Mouse (Mus musculus): Measurements from ENCODE around the gene Ksr1. TPM values are rescaled to one million over a fixed set of nuclear protein-coding genes. Genes with fewer than 3 reads are reported as not detected.

Gene Ksr1
- total and polyA plus RNA-seq, 2 experiments, result 0.65 to 1.5 TPM

DNA sequence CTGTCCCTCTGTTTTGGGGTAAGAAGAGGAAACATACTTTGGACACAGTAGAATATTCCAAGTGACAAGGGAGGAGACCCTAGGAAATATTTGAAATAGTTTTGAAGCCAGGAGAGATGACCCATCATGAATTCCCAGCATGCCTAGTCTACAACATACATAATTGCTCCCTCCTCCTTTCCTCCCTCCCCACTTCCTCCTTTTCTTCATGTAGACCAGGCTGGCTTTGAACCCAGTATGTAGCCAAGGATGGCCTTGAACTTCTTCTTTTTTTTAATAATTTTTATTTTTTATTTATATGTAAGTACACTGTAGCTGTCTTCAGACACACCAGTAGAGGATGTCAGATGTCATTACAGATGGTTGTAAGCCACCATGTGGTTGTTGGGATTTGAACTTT, 160.7 kb downstream of the Ksr1 start:
- no peak for TF ChIP-seq POLR2A (IDR thresholded peaks at IDR 0.05; ENCODE audit: extremely low read depth, insufficient read depth, low read length)
- TF ChIP-seq CTCF (IDR thresholded peaks at IDR 0.05; ENCODE audit: low read depth, low read length), result no peak
- Histone ChIP-seq H3K4me1 (ENCODE audit: control insufficient read depth, insufficient read depth, low read length) (peaks cover 12% of the 10 kb centered on the region), H3K27ac (replicated peaks; ENCODE audit: insufficient read depth, low read depth, low read length) (no peak overlapping the region), H3K36me3 (ENCODE audit: control insufficient read depth, insufficient read depth, low read length) (no peaks in the 10 kb centered on the region), H3K4me3 (ENCODE audit: insufficient read depth, low read depth, low read length) (no peak overlapping the region), H3K9ac (ENCODE audit: low read depth, low read length) (no peak overlapping the region), H3K79me2 (ENCODE audit: control insufficient read depth, insufficient read depth, low read length) (peaks cover 17% of the 10 kb centered on the region; the same call in 1 of the 2 replicates), H3K27me3 (ENCODE audit: control insufficient read depth, insufficient read depth, low read length) (no peaks in the 10 kb centered on the region)
- no peak for DNase-seq (ENCODE audit: extremely low read depth, low read depth, low spot score)

DNA sequence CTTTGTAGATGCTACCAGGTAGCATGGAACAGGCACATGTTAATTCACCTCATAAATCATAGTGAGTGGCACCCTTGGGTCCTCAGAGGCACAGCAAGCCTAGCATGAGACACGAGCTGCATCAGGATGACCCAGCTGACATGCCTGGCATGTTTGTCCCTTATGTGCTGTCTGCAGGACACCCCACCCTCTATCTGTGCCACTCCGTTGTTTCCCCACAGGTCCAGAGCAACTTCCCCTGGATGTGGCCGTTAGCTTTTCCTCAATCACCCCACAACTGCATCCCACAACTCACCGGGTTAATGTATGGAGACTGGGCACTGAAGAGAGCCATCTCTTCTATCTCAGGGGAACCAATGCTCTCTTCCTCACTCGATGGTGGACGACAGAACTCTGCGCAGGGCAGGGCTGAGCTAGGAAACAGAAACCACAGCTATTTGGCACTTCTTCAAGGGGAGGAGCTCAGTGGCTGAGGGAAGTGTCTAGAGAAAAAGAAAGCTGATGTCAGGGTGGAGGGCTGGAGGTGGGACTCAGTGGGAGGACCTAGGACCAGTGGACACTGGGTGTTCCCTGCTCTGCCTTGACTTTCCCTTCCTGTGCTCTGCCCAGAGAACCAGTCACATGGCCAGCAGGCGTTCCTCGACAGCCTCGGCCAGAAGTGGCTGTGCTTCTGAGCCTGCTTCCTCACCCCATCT, 161.6 kb downstream of the Ksr1 start, which contains the start of gene Lgals9:
Lgals9 (minus strand) TSS at position 464 of the 695 bp plus-strand sequence.
- no peaks in the 10 kb centered on the region for H3K36me3 ChIP-seq (ENCODE audit: control insufficient read depth, insufficient read depth, low read length)
- peak within 1 kb of the TSS; percentile 69 for H3K4me3 ChIP-seq (ENCODE audit: insufficient read depth, low read depth, low read length)
- peaks cover 14% of the 10 kb centered on the region for H3K4me1 ChIP-seq (ENCODE audit: control insufficient read depth, insufficient read depth, low read length)
- WGBS, result 2% methylated on average over 10 of the region's 10 CpGs
- peak within 1 kb of the TSS; percentile 74 for H3K9ac ChIP-seq (ENCODE audit: low read depth, low read length)
- TF ChIP-seq POLR2A (IDR thresholded peaks at IDR 0.05; ENCODE audit: extremely low read depth, insufficient read depth, low read length), result peak; percentile 92; the same call in 1 of the 2 replicates
- no peak for TF ChIP-seq CTCF (IDR thresholded peaks at IDR 0.05; ENCODE audit: low read depth, low read length)
- peaks cover 21% of the 10 kb centered on the region; the same call in 1 of the 2 replicates for H3K79me2 ChIP-seq (ENCODE audit: control insufficient read depth, insufficient read depth, low read length)
- peak within 1 kb of the TSS; percentile 90 for H3K27ac ChIP-seq (replicated peaks; ENCODE audit: insufficient read depth, low read depth, low read length)
- no peaks in the 10 kb centered on the region for H3K27me3 ChIP-seq (ENCODE audit: control insufficient read depth, insufficient read depth, low read length)
- peak; percentile 98 for DNase-seq (ENCODE audit: extremely low read depth, low read depth, low spot score)

GRCm38 (mm10) chr11:78983539-78983938, 162.7 kb downstream of the Ksr1 start:
- Histone ChIP-seq H3K79me2 (ENCODE audit: control insufficient read depth, insufficient read depth, low read length) (peaks cover 24% of the 10 kb centered on the region; the same call in 1 of the 2 replicates), H3K27me3 (ENCODE audit: control insufficient read depth, insufficient read depth, low read length) (no peaks in the 10 kb centered on the region), H3K36me3 (ENCODE audit: control insufficient read depth, insufficient read depth, low read length) (no peaks in the 10 kb centered on the region), H3K4me1 (ENCODE audit: control insufficient read depth, insufficient read depth, low read length) (peaks cover 15% of the 10 kb centered on the region), H3K4me3 (ENCODE audit: insufficient read depth, low read depth, low read length) (peak overlapping the region; percentile 69), H3K27ac (replicated peaks; ENCODE audit: insufficient read depth, low read depth, low read length) (peak overlapping the region; percentile 90), H3K9ac (ENCODE audit: low read depth, low read length) (peak overlapping the region; percentile 74)
- WGBS, result 11% methylated on average over 7 of the region's 7 CpGs
- DNase-seq (ENCODE audit: extremely low read depth, low read depth, low spot score), result no peak
- TF ChIP-seq CTCF (IDR thresholded peaks at IDR 0.05; ENCODE audit: low read depth, low read length) (no peak), POLR2A (IDR thresholded peaks at IDR 0.05; ENCODE audit: extremely low read depth, insufficient read depth, low read length) (no peak)

- 5% methylated on average over 12 of the region's 12 CpGs for WGBS
- TF ChIP-seq CTCF (IDR thresholded peaks at IDR 0.05; ENCODE audit: low read depth, low read length), result no peak
- TF ChIP-seq POLR2A (IDR thresholded peaks at IDR 0.05; ENCODE audit: extremely low read depth, insufficient read depth, low read length), result no peak
- DNase-seq (ENCODE audit: extremely low read depth, low read depth, low spot score), result peak; percentile 96
- Histone ChIP-seq H3K27ac (replicated peaks; ENCODE audit: insufficient read depth, low read depth, low read length) (peak overlapping the region; percentile 90), H3K27me3 (ENCODE audit: control insufficient read depth, insufficient read depth, low read length) (no peaks in the 10 kb centered on the region), H3K4me1 (ENCODE audit: control insufficient read depth, insufficient read depth, low read length) (peaks cover 21% of the 10 kb centered on the region), H3K79me2 (ENCODE audit: control insufficient read depth, insufficient read depth, low read length) (peaks cover 31% of the 10 kb centered on the region; the same call in 1 of the 2 replicates), H3K36me3 (ENCODE audit: control insufficient read depth, insufficient read depth, low read length) (peaks cover under 1% of the 10 kb centered on the region), H3K4me3 (ENCODE audit: insufficient read depth, low read depth, low read length) (peak overlapping the region; percentile 36), H3K9ac (ENCODE audit: low read depth, low read length) (peak overlapping the region; percentile 71)
Observed at GRCm38 (mm10) chr11:78982513-78983291, 163.5 kb downstream of the Ksr1 start.

GRCm38 (mm10) chr11:78982042-78982441, 164.2 kb downstream of the Ksr1 start:
- H3K27me3 ChIP-seq (ENCODE audit: control insufficient read depth, insufficient read depth, low read length), result no peaks in the 10 kb centered on the region
- peaks cover 6% of the 10 kb centered on the region for H3K36me3 ChIP-seq (ENCODE audit: control insufficient read depth, insufficient read depth, low read length)
- DNase-seq (ENCODE audit: extremely low read depth, low read depth, low spot score), result peak; percentile 100
- WGBS, result 23% methylated on average over 2 of the region's 2 CpGs
- H3K79me2 ChIP-seq (ENCODE audit: control insufficient read depth, insufficient read depth, low read length), result peaks cover 38% of the 10 kb centered on the region; the same call in 1 of the 2 replicates
- TF ChIP-seq POLR2A (IDR thresholded peaks at IDR 0.05; ENCODE audit: extremely low read depth, insufficient read depth, low read length) (no peak), CTCF (IDR thresholded peaks at IDR 0.05; ENCODE audit: low read depth, low read length) (no peak)
- no peak overlapping the region for H3K9ac ChIP-seq (ENCODE audit: low read depth, low read length)
- H3K4me1 ChIP-seq (ENCODE audit: control insufficient read depth, insufficient read depth, low read length), result peaks cover 27% of the 10 kb centered on the region
- H3K4me3 ChIP-seq (ENCODE audit: insufficient read depth, low read depth, low read length), result no peak overlapping the region
- peak overlapping the region; percentile 90; the same call in 1 of the 2 replicates for H3K27ac ChIP-seq (replicated peaks; ENCODE audit: insufficient read depth, low read depth, low read length)

Data from liver, adult 2 months (tissue).